Mouse (Mus musculus) heart, embryonic 14.5 days (tissue): ENCODE measurements around the gene Dppa5a. TPM values are rescaled to one million over a fixed set of nuclear protein-coding genes. Genes with fewer than 3 reads are reported as not detected.
A peak's percentile ranks its signal among the peaks of the same experiment; 100 is the strongest.
"Not testable (repeated sequence)": the region's sequence is repeated elsewhere in the genome, so short reads cannot be mapped to it uniquely, and the experiment has no call there.

Source experiments
- ATAC-seq: fragments of 200-750 bp; cut with Nextera tagmentation; 2 replicates; pipeline ENCODE4 v1.8.0; 2017; ENCODE audit warnings: low read depth, moderate TSS enrichment; ENCODE audit not compliant: insufficient number of reproducible peaks, insufficient read depth, low FRiP score
- H3K27ac ChIP-seq, 2 experiments: fragments of 200-500 bp in 1 of 2; fragments of 300-500 bp in 1 of 2; sonication (generic) in 1 of 2; replicated peaks in 1 of 2; 2 replicates each; pipeline ENCODE4 v1.5.1; 2012 to 2014; ENCODE audit warnings: low read depth in 2 of 2, low read length in 2 of 2, control low read depth in 1 of 2, mild to moderate bottlenecking in 1 of 2, mixed read lengths in 1 of 2; ENCODE audit not compliant: control insufficient read depth in 1 of 2, insufficient read depth in 1 of 2
- H3K27me3 ChIP-seq: fragments of 300-500 bp; sonication (generic); 2 replicates; pipeline ENCODE4 v1.6.1; 2014; ENCODE audit warnings: mild to moderate bottlenecking, low read length, control low read depth; ENCODE audit not compliant: control insufficient read depth, insufficient read depth
- H3K36me3 ChIP-seq: fragments of 300-500 bp; sonication (generic); 2 replicates; pipeline ENCODE4 v1.6.1; 2014; ENCODE audit warnings: mild to moderate bottlenecking, control low read depth, low read length, mixed read lengths; ENCODE audit not compliant: control insufficient read depth, insufficient read depth
- H3K4me1 ChIP-seq, 2 experiments: fragments of 200-500 bp in 1 of 2; fragments of 300-500 bp in 1 of 2; sonication (generic) in 1 of 2; 2 replicates each; pipeline ENCODE4 v1.6.1; 2012 to 2014; ENCODE audit warnings: low read length in 2 of 2, control low read depth in 1 of 2, mixed read lengths in 1 of 2; ENCODE audit not compliant: control insufficient read depth in 2 of 2, insufficient read depth in 2 of 2
- H3K4me2 ChIP-seq: fragments of 300-500 bp; sonication (generic); 2 replicates; pipeline ENCODE4 v1.6.1; 2014; ENCODE audit warnings: mild to moderate bottlenecking, low read length
- H3K4me3 ChIP-seq, 2 experiments: fragments of 200-500 bp in 1 of 2; fragments of 300-500 bp in 1 of 2; sonication (generic) in 1 of 2; 2 replicates each; pipeline ENCODE4 v1.5.1; 2012 to 2014; ENCODE audit warnings: low read length in 2 of 2, mild to moderate bottlenecking in 2 of 2, control low read depth in 1 of 2, low read depth in 1 of 2, moderate library complexity in 1 of 2; ENCODE audit not compliant: control insufficient read depth in 1 of 2, insufficient read depth in 1 of 2
- H3K9ac ChIP-seq: fragments of 300-500 bp; sonication (generic); 2 replicates; pipeline ENCODE4 v1.6.1; 2014; ENCODE audit warnings: mild to moderate bottlenecking, low read length
- H3K9me3 ChIP-seq: fragments of 300-500 bp; sonication (generic); 2 replicates; pipeline ENCODE4 v1.6.1; 2016; ENCODE audit warnings: low read length, control low read depth; ENCODE audit not compliant: control insufficient read depth
- WGBS: fragments of 180-500 bp; shearing (Covaris S2); extraction: QIAGEN DNeasy Blood & Tissue Kit; methylation state at CpG from one replicate; pipeline ENCODE4 v1.1.7; 2014; 5-methylcytosine and 5-hydroxymethylcytosine counted together
- polyA plus RNA-seq: library from polyadenylated mRNA; unstranded; fragments of >200 nt; fragmentation: Nextera tagmentation; extraction: Ambion mirVana; gene quantifications from 2 replicates; pipeline ENCODE4 v1.2.1, GENCODE M21; 2014

Dppa5a gene
- polyA plus RNA-seq = not detected in 2 replicates

DNA sequence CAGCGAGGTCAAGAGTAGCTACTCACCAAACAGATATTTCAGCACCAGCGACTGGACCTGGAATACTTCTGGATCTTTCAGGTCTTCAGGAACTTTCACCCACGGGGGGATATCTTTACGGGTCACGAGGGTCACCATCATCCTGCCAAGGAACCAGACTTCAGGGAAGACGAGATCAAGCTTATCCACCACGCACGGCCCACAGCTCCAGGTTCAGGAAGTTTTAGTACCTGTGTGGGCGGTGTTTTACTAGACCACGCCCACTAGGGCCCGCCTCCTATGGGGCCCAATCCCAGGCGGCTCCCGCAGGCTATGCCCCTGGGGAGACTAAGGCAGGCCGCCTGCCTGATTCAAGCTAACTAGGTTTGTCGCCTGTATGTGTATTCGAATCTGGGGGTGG lies at the start of gene Dppa5a:
TSS of gene Dppa5a (minus strand) at position 219 of the 400 bp plus-strand sequence.
- not testable (repeated sequence) for H3K9ac ChIP-seq, H3K9me3 ChIP-seq, H3K36me3 ChIP-seq, ATAC-seq, H3K4me3 ChIP-seq, H3K4me2 ChIP-seq, H3K4me1 ChIP-seq, H3K27ac ChIP-seq, H3K27me3 ChIP-seq
- WGBS = 80% methylated on average over 16 of the region's 16 CpGs

DNA sequence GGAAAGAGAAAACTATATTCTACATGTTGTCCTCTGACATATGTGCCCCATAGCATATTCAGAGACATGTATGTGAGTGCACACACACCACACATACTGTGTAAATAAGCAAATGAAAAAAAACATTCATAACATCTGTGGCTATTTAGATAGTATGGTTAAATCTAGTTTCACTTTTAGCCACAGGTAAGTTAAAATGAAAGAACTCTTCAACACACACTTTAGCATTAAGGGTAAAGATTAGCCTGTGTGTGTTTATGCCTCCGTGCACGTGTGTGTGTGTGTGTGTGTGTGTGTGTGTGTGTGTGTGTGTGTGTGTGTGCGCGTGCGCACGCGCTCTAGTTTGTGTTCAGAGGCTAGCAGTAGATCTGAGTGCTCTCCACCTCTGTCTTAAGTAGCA lies 33.6 kb upstream of the Dppa5a start:
- Histone ChIP-seq H3K4me1 (no peaks in the 10 kb centered on the region), H3K36me3 (no peaks in the 10 kb centered on the region), H3K9ac (no peak overlapping the region), H3K27me3 (peaks cover 13% of the 10 kb centered on the region), H3K9me3 (no peaks in the 10 kb centered on the region), H3K4me3 (no peak overlapping the region), H3K27ac (no peak overlapping the region), H3K4me2 (no peak overlapping the region)
- WGBS = 83% methylated on average over 7 of the region's 7 CpGs
- no peak for ATAC-seq

DNA sequence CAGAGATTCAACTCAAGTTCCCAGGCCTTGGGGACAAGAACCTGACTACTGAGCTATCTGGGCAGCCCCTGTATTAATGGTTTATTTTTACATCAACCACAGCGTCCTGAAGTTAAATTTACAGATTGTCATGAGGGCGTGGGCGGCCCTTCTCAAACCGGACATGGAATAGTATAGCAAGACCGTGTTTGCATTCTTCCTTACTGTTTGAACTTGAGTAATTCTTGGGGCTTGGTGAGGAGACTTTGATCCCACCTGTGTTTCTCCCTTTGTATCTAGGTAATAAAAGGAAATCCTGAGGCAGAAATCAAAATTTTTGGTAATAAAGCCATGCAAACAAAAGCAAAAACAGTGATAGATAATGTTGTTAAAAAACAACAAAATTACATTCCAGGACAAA lies 32.6 kb upstream of the Dppa5a start:
- no peaks in the 10 kb centered on the region for H3K9me3 ChIP-seq
- no peaks in the 10 kb centered on the region for H3K36me3 ChIP-seq
- no peak overlapping the region for H3K27ac ChIP-seq
- H3K4me3 ChIP-seq = no peak overlapping the region
- H3K27me3 ChIP-seq = peaks cover 22% of the 10 kb centered on the region
- WGBS = 74% methylated on average over 5 of the region's 5 CpGs
- H3K9ac ChIP-seq = no peak overlapping the region
- no peak overlapping the region for H3K4me2 ChIP-seq
- H3K4me1 ChIP-seq = peaks cover 4 to 7% of the 10 kb centered on the region in 2 experiments; a peak in 3 of 4 replicates
- no peak for ATAC-seq

DNA sequence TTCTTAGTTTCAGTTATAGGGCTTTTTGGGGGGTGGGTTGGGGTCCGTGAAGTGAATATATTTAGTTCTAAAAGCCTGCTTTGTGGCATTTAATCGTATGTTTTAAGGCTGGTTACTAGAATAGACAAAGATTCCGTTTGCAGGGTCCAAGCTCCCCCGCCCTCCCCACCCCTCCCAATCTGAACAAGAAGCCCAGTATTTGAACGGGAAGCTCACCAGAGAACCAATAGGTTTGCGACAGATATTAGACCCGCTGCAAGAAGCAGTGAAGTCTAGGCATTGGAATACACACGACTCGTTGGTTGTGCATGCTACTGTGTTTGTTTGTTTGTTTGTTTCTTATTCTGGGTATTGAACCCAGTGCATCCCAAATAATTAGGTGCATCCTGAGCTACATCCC lies 28.5 kb upstream of the Dppa5a start:
- peak overlapping the region in 1 of 2 experiments; percentile 45; a peak in 2 of 4 replicates for H3K4me3 ChIP-seq
- no peak overlapping the region for H3K27ac ChIP-seq
- H3K27me3 ChIP-seq = peaks cover 54% of the 10 kb centered on the region
- peaks cover 4 to 10% of the 10 kb centered on the region in 2 experiments; a peak in 3 of 4 replicates for H3K4me1 ChIP-seq
- no peaks in the 10 kb centered on the region for H3K36me3 ChIP-seq
- ATAC-seq = no peak
- 59% methylated on average over 9 of the region's 9 CpGs for WGBS
- no peak overlapping the region for H3K9ac ChIP-seq
- peak overlapping the region; percentile 74 for H3K4me2 ChIP-seq
- H3K9me3 ChIP-seq = no peaks in the 10 kb centered on the region

DNA sequence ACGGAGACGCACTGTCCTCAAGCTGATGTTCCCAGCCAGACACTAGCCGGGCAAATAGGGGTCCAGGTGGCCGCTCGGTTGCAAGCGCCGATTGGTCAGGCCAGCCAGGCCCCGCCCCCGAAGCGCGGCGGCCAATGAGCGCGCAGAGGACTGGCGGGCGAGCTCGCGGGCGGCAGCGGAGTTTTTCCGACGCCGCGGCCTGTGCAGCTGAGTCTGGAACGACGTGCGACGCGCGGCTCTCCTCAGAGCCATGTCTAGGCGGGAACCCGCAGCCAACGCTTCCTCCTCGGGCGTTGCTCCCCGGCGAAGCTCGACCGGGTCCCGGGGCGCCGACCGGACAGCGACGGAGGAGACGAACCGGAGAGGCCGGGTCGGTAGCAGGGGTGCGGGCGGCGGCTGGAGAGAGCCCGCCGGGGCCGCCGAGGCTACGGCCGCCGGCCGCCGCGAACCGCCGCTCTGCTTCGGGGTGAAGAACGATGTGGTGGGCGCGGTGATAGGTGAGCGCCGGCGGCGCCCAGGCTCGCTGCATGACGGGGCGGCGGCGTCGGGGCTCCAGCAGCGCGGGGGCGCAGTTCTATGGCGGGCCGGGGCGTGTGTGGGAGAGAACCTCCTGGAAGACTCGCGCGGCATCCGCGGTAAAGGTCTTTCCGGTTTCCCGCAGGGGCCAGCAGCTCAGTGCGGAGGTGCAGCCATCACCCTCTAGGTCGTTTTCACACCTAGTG lies 27.8 kb upstream of the Dppa5a start, which contains the start of gene Ddx43:
TSS of gene Ddx43 (plus strand) at position 148 of the 722 bp plus-strand sequence.
- Histone ChIP-seq H3K9ac (peak within 1 kb of the TSS; percentile 47; the same call in 1 of the 2 replicates), H3K4me1 (peaks cover 4 to 10% of the 10 kb centered on the region in 2 experiments; a peak in 3 of 4 replicates)
- ATAC-seq = peak; percentile 64; the same call in 1 of the 2 replicates

DNA sequence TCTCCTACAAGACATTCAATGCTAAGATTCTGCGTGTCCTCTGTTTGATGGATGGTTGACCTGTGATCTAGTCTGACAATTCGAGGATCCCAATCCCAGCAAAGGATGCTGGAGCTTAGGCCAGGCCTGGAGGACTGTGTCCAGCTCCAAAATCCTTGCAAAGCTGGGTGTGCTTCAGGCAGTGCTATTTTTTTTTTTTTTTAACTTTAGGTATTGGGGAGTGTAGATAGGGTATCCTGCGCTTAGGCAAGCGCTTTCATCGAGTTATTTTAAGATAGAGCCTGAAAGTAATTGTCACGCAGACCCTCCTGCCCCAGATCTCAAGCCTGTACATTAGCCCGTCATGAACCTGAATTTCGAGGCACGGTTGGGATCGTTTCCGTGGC lies 27.3 kb upstream of the Dppa5a start:
- Histone ChIP-seq H3K9ac (no peak overlapping the region), H3K27ac (no peak overlapping the region), H3K4me2 (peak overlapping the region; percentile 74), H3K4me1 (peaks cover 4 to 10% of the 10 kb centered on the region in 2 experiments; a peak in 3 of 4 replicates), H3K9me3 (no peaks in the 10 kb centered on the region), H3K4me3 (peak overlapping the region; percentile 36 to 45), H3K27me3 (peaks cover 54% of the 10 kb centered on the region), H3K36me3 (no peaks in the 10 kb centered on the region)
- WGBS = 33% methylated on average over 11 of the region's 11 CpGs
- ATAC-seq = no peak

More for the DNA sequence above, 27.8 kb upstream of the Dppa5a start, which contains the start of gene Ddx43:
- WGBS = 3% methylated on average over 92 of the region's 93 CpGs
- H3K4me3 ChIP-seq = peak within 1 kb of the TSS; percentile 36 to 45
- H3K9me3 ChIP-seq = no peaks in the 10 kb centered on the region
- peak within 1 kb of the TSS; percentile 74 for H3K4me2 ChIP-seq
- H3K27ac ChIP-seq = no peak within 1 kb of the TSS
- H3K36me3 ChIP-seq = no peaks in the 10 kb centered on the region
- peaks cover 54% of the 10 kb centered on the region for H3K27me3 ChIP-seq

DNA sequence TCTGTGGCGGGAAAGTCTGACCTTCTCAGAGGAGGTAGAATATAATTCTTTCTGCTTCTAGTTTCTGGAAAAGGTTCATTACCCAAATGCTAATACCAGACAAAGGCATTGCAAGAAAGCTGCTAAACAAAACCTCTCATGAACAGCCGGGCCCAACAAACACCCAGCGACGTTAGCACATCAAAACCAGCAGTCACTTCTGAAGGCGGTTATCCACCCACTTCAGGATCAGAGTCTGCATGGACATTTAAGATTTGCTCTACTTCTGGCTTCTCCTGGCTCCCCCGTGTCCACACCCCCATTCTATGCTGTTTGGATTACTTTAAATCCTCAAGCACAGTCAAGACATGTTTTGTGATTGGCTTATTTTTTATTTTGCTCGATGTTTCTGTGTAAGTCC lies 26.6 kb upstream of the Dppa5a start:
- Histone ChIP-seq H3K9ac (no peak overlapping the region), H3K4me2 (no peak overlapping the region), H3K36me3 (no peaks in the 10 kb centered on the region), H3K9me3 (no peaks in the 10 kb centered on the region), H3K27ac (no peak overlapping the region), H3K27me3 (peaks cover 54% of the 10 kb centered on the region), H3K4me3 (no peak overlapping the region), H3K4me1 (peaks cover 6 to 10% of the 10 kb centered on the region in 2 experiments; a peak in 3 of 4 replicates)
- 59% methylated on average over 7 of the region's 7 CpGs for WGBS
- ATAC-seq = no peak
